Mouse (Mus musculus): Measurements from ENCODE around the gene Nfkbia.

Nfkbia gene

DNA sequence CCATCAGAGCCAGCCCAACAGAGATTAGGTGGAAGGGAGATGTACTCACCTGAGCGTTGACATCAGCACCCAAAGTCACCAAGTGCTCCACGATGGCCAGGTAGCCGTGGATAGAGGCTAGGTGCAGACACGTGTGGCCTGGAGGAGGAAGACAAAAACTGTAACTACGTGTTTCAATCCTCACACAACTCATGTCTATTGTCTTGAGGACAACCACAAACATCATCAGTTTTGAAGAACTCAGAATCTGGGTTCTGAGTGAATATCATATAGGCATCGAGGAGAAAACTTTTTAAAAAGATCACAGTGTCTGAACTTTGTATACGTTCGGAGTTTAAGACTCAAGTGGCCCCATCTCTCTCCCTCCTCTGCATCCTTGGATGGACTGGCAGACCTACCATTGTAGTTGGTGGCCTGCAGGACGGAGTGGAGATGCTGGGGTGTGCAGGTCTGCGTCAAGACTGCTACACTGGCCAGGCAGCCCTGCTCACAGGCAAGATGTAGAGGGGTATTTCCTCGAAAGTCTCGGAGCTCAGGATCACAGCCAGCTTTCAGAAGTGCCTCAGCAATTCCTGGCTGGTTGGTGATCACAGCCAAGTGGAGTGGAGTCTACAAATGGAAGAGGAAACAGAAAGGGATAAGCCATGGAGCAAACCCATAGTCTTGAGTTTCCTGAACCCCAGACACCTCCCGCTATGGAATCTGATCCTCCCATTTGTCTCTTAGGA, 1.6 kb downstream of the Nfkbia start:
- no peak for DNase-seq (ENCODE audit: low spot score in 2 of 2)

DNA sequence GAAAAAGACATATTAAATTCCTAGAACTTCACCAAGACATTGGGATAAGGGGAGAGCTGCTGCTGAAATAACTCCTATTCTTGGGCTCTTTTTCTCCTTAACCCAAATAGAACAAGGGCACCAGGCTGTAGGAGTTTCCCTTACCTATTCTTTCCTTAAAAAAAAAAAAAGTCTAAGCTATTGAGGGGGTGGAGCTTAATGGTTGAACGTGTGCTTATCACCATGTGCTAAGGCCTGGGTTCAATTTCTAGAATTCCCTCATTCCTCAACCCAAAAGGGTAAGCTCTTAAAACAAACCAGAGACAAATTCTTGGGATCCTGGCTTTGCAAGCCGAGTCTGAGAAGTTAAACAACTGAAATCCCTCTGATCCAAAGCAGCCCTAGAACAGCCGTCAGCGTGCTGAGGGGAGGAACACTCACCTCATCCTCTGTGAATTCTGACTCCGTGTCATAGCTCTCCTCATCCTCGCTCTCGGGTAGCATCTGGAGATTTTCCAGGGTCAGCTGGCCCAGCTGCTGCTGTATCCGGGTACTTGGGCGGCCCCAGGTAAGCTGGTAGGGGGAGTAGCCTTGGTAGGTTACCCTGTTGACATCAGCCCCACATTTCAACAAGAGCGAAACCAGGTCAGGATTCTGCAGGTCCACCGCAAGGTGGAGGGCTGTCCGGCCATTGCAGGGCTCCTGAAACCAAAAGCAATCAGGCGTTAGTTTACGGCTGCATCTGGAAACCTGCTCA, 2.3 kb downstream of the Nfkbia start:
- DNase-seq (ENCODE audit: low spot score in 2 of 2), result no peak

DNA sequence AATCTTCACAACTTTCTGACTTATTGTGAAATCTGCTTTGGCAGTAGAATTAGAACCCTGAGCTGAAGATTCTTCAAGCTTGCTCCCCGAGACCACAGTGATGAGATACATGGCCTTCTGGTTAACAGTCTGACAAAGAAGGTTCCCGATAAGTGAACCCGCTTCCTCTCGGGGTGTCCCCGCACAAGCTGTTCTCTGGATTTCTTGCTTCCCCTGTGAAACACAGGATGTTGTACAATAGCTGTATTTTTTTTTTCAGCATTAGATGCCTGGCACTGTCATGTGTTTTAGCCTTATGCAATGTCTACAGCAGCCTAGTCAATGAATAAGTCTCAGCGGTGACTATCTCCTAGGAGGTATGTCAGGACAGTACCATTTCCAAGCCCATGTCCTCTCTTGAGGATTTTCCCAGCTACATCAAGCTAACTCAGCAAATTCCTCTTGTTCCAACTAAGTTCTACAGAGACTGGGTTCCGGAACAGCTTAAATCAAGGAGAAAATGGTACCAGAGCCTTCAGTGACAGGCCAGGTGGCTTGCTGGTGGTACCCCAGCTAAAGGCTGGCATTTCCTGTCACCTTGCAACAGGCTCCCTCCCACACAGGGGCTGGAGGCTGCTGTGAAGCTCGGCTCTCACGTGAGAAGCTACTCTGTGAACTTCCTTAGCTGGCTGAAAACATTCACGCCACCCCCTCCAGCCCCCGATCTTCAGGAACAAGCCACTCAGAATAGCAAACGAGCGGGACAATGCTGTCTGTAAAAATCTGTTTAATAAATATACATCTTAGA, 3.6 kb downstream of the Nfkbia start:
- no peak for DNase-seq (ENCODE audit: low spot score in 2 of 2)

- no peak for DNase-seq (ENCODE audit: low spot score in 2 of 2)
These were observed 4.4 kb downstream of the Nfkbia start for GRCm38 (mm10) chr12:55487843-55488660.

GRCm38 (mm10) chr12:55486923-55487674, 5.3 kb downstream of the Nfkbia start:
- DNase-seq (ENCODE audit: low spot score in 2 of 2), result no peak

DNA sequence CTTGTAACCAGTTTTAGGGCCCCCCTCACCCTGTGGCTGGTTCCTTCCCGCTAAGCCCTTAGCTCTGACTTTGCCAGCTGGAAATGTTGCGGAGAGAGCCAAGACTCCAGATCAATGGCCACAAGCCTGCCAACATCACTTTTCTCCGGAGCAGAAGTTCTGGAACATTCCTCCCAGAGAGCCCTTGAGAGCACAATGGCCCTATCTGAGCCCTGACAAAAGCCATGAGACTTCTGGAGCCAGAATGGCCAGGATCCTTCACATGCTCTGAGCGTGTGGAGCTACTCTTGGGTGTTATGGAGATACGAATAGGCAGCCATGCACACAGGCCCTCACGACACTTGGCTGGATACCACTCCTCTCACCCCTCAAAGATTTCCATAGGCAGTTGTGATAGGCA, 7.6 kb downstream of the Nfkbia start:
- DNase-seq (ENCODE audit: low spot score in 2 of 2), result no peak

DNA sequence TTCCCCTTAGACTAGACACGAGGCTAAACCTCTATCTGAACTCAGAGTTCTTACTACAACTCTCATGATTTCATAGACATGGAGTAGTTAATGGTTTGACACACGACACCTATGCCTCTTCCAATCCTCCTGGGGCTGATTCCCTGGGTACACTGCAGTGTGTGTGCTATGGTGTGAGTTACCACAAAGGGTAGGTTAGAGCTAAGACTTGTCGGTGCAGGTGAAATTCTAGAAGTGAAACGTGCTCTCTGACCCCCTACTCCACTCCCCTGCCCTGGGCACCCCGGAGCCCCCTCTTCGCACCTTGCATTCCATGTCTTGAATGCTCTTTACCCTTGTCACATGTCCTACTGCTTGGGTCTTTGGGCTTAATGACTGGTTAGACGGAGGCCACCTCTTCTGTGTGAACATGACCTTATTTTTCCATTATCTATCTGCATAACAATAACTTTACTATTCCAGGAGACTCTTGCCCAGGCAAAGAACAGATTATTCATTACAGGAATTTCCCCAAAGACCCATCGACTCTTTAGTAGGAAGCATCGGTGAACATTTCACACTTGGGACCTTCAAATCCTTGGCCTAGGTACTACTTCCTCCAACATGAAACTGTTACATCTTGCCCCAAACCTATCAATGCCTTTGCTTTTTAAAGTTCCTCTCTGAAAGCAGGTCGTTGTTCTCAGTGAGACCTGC, 8.2 kb downstream of the Nfkbia start:
- no peak for DNase-seq (ENCODE audit: low spot score in 2 of 2)

DNA sequence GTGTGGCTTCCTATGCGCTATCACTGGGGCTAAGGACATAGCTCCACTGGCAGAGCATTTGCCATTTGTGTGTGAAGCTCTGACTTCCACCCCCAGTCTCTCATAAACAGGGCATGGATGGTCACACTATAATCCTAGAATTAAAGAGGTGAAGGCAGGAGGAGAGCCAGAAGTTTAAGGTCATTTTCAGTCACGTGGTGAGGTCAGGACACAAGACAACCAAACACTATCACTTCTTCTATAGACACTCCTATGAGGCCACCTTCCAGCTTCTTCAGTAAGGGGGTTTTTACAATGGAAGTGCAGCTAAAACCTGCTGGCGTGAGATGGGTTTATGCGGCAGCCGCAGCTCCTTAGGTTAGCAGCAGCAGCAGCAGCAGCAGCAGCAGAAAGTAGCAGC, 8.9 kb downstream of the Nfkbia start:
- no peak for DNase-seq (ENCODE audit: low spot score in 2 of 2)

DNA sequence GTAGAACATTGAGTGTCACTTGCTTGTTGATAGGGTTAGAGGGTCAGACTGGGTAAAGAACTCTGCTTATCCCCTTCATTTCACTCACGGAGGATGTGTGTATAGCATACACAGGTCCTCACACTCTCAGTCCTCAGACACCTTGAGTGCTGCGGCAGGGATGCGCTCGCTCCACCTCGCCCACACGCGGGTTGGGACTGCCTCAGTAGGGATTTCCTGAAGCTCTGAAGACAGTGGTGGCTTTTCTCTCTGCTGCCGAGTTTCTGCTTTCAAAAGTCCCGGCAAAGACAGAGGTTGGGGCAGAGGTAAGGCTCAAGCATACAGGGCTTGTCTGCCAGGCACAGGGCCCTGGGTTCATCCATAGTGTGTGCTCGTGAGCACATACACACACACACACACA, 9.7 kb downstream of the Nfkbia start:
- no peak for DNase-seq (ENCODE audit: low spot score in 2 of 2)

DNA sequence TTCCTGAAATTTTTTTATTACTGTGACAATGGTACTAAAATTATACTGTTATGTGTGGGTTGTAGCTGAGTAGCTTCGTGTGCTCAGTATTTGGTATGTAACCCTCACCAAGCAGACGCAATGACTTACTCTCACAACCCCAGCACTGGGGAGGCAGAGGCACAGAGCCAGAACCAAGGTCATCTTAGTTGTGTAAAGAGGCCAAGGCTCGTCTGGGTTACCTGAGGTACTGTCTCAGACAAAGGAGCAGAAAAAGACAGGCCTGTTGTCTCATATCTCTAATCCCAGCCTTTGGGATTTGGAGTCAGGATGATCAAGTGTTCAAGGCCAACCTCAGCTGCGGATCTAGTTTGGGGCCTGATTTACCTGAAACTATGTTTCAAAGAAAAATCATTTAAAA, 10.7 kb downstream of the Nfkbia start:
- no peak for DNase-seq (ENCODE audit: low spot score in 2 of 2)

DNA sequence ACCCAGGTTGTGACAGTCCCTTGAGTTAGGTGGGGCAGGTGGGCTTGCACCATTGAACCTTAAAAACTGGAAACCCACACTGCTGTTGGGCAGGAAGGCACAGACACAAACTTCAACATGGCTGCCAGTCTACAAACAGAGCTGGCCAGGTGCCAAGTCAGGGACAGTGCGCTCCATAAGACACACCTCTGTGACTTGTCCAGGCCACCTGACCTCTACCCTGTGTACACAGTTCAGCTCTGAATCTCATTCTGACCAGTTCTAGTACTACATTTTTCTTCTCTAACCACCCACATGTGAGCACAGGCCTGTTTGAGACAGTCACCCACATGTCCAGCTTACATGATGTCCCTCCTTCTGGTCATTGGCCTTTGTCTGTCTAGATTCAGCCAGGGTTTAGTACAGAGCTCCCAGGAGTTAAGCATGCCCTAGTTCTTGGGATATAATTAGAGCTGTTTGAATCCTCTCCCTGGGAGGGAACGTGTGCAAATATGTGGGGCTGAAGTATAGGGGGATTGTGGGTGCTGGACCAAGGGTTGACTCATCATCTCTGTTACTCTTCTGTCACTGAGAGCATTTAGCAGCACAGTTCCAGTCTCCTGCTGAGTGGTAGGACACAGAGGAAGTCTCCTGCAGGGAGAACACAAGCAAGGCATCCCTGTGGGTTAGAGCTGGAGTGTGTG, 11.8 kb downstream of the Nfkbia start:
- DNase-seq (ENCODE audit: low spot score in 2 of 2), result no peak

DNA sequence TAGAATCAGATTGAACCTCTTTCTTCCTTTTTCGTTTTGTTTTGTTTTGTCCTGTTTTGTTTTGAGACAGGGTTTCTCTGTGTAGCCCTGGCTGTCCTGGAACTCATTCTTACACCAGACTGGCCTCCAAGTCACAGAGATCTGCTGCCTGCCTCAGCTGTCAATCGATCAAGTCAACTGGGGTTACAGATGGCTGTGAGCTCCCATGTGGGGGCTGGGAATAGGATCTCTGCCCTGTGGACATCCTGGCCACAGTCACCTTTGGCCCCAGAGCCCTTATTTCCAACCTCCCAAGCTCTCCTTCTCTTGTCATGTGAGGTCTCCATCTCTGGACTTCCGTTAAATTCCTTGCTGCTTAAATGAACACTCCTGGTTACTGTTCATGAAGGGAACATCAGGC, 13.5 kb downstream of the Nfkbia start:
- no peak for DNase-seq (ENCODE audit: low spot score in 2 of 2)

GRCm38 (mm10) chr12:55474209-55474583, 18.3 kb downstream of the Nfkbia start:
- DNase-seq (ENCODE audit: low spot score in 2 of 2), result no peak

- DNase-seq (ENCODE audit: low spot score in 2 of 2), result peak; percentile 68 to 86
These were observed 18.9 kb downstream of the Nfkbia start for GRCm38 (mm10) chr12:55473250-55474208.

DNA sequence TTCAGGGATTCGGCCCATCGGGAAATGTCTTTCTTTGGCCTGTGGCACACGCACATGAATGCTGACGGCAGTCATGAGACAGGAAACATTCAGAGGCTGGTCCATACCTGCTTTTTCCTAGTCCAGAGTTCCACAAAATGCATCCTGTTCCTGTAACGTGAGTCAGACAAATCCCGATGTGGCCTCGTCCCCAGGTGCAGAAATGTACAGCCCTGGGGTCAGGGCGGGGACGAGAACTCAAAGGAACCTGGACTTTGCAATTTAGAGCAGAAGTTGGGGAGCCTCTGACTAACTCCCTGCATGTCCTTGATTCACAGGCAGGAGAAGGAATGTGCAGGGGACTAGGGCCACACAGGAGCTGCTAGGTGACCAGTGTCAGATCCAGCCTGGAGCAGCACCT, 21.1 kb downstream of the Nfkbia start:
- DNase-seq (ENCODE audit: low spot score in 2 of 2), result no peak

DNA sequence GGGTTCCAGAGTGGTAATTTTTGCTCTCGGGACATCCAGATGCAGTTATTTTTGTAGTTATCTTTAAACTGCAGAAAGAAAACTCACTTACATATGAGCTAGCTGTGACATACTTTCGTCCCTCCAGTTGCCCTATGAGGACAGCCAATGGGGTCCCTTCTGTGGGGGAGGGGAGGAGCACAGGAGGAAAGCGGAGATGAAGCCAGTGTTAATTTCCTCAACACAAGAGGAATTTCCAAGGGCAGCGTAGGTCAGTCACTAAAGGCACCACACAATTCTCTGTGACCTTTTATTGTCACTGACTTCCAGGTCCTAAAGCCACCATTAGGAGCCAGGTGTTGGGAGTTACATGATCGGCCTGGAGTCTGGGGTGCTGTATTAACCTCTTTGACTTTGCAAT, 22.0 kb downstream of the Nfkbia start:
- no peak for DNase-seq (ENCODE audit: low spot score in 2 of 2)

DNA sequence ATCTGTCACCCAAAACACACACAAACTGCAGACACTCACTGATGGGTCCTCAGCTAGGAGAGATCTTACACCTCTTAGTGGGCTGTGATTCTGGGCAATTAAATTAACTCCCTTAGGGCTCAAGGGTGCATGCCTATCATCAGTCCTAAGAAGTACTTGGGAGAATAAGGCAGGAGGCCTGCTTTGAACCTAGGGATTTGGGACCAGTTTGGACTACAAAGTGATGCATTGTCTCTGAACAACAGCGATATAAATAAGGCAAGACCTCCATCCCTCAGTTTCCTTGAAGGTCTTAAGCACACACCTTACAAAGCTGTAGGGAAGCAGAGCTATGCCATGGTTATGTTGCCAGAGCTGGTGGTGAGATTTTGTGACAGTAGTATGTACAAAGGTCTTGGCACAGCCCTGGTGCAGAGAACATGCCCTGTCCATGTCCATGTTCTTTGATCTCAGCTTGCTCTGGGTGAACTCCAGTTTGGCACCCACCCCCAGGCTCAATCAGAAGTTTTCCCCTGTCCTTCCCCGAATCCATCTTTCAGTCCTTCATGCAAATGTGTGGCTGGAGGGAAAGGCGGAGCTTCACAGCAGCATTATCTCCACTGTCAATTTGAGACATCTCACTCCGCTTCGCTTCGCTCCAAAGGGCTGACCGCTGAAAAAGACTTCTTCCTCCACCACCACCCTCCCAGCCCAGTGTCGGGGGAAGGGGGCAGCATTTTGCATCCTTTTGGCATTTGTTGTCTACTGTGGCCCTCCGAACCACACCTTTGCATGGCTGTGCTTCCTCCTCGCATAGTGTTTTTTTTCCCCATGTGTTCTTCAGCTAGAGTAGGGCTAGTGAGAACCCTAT, 24.9 kb downstream of the Nfkbia start:
- DNase-seq (ENCODE audit: low spot score in 2 of 2), result no peak

DNA sequence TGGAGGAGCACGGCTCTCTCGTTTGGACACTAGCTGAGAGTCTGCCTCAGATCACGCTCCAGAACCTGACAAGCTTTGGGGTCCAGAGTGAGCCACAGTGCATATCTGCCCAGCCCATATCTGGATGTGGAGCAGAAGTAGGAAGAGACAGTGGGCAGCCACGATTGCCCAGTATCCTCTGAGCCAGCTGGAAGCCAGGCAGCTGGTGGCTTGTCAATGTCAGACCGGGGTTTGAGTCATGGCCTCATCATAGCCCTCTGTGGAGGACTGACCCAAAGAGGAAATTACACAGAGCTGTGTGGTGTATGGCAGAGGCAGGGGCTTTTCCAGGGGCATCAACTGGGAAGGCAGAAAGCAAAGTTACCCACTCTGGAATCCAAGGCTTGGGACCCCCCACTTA, 25.6 kb downstream of the Nfkbia start:
- no peak for DNase-seq (ENCODE audit: low spot score in 2 of 2)
